Mouse (Mus musculus): Measurements from ENCODE around the gene Itgb4.
A peak's percentile ranks its signal among the peaks of the same experiment; 100 is the strongest.

- no peak for TF ChIP-seq CTCF (IDR thresholded peaks at IDR 0.05; ENCODE audit: low read depth, low read length)
- TF ChIP-seq POLR2A (IDR thresholded peaks at IDR 0.05; ENCODE audit: borderline replicate concordance, low read depth, low read length): peak; percentile 97
These were observed 49.9 kb downstream of the Itgb4 start for GRCm38 (mm10) chr11:116024356-116024808.
